Mouse (Mus musculus) small intestine, adult 2 months (tissue): ENCODE results near the gene Btbd8.

Experiments used
- CTCF ChIP-seq: fragments of 200-500 bp; IDR thresholded peaks from 2 replicates; pipeline ENCODE4 v1.5.1; 2012; ENCODE audit warnings: low read depth, mild to moderate bottlenecking, control low read depth, inconsistent platforms, low read length, moderate library complexity, mixed read lengths; ENCODE audit not compliant: insufficient replicate concordance, insufficient read length; ENCODE audit errors: extremely low read depth
- POLR2A ChIP-seq: fragments of 200-500 bp; IDR thresholded peaks from 2 replicates; pipeline ENCODE4 v1.6.1; 2012; ENCODE audit warnings: low read depth, mild to moderate bottlenecking, control low read depth, inconsistent platforms, low read length, moderate library complexity

DNA sequence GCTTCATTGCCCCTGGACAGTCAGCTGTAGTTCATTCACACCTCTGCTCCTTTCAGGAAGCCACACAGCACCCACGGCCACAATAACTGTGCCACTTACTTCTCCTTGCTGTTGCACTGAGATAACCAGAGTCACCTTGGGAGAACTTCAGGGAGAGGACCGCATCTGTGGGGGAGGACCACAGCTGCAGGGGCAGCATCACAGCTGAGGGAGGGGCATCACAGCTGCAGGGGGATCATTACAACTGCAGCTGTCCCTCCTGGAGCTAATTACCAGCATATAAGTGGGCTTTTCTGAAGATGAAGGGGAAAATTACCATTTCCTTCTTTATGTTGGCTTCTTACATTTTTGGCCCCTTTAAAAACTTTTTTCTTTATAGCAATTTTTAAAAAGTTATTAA, 43.4 kb upstream of the Btbd8 start:
- TF ChIP-seq CTCF (no peak), POLR2A (no peak)
